Comparison of ENCODE assay signal across 8 mouse cellular contexts in genomic region chr8:20596842-20597708, GRCm38 (mm10). TPM values are rescaled to one million over a fixed set of nuclear protein-coding genes. Genes with fewer than 3 reads are reported as not detected.
DNase-seq lines count a peak whose midpoint lies in the region; ATAC-seq and TF ChIP-seq lines count a peak whose summit lies in the region.
"Not testable (repeated sequence)": the region's sequence is repeated elsewhere in the genome, so short reads cannot be mapped to it uniquely, and the experiment has no call there.

No protein-coding gene starts in this region.

- WGBS in forebrain, embryonic 13.5 days = 83% methylated on average over 10 of the region's 13 CpGs
- WGBS in heart, embryonic 12.5 days = 74% methylated on average over 10 of the region's 13 CpGs
- 83% methylated on average over 11 of the region's 13 CpGs for WGBS in kidney, adult 2 months

- H3K27ac ChIP-seq in forebrain, embryonic 13.5 days; heart, embryonic 12.5 days (ENCODE audit: poor library complexity, severe bottlenecking); kidney, adult 2 months (ENCODE audit: insufficient read depth, low read depth, low read length): not testable (repeated sequence)

- TF ChIP-seq CTCF in kidney, adult 2 months (conservative IDR thresholded peaks at IDR 0.05; ENCODE audit: insufficient read depth, insufficient read length, low read depth, low read length) = not testable (repeated sequence)

- H3K27me3 ChIP-seq in forebrain, embryonic 13.5 days; heart, embryonic 12.5 days (replicated peaks); kidney, adult 2 months (replicated peaks; ENCODE audit: control insufficient read depth, insufficient read depth, low read length): not testable (repeated sequence)

- H3K9me3 ChIP-seq in forebrain, embryonic 13.5 days (replicated peaks); heart, embryonic 12.5 days (replicated peaks): not testable (repeated sequence)

- not testable (repeated sequence) for H3K4me1 ChIP-seq in forebrain, embryonic 13.5 days; heart, embryonic 12.5 days (replicated peaks); kidney, adult 2 months (ENCODE audit: control insufficient read depth, insufficient read depth, low read length)

- TF ChIP-seq POLR2A in kidney, adult 2 months (IDR thresholded peaks at IDR 0.05; ENCODE audit: low read depth, low read length) = not testable (repeated sequence)

- not testable (repeated sequence) for H3K36me3 ChIP-seq in forebrain, embryonic 13.5 days (ENCODE audit: poor library complexity, severe bottlenecking); heart, embryonic 12.5 days; kidney, adult 2 months (ENCODE audit: control insufficient read depth, insufficient read depth, low read length)

- peak; percentile 73 for ATAC-seq in forebrain, embryonic 13.5 days
- ATAC-seq in heart, embryonic 12.5 days (ENCODE audit: insufficient number of reproducible peaks, low FRiP score) = peak; percentile 73
- peak; percentile 73 for ATAC-seq in megakaryocyte-erythroid progenitor cell, adult 5-6 weeks (replicated peaks; ENCODE audit: low FRiP score, low TSS enrichment, poor library complexity, severe bottlenecking)

- not testable (repeated sequence) for H3K4me3 ChIP-seq in forebrain, embryonic 13.5 days; heart, embryonic 12.5 days; kidney, adult 2 months (ENCODE audit: insufficient read depth, low read depth, low read length)

- H3K9ac ChIP-seq in forebrain, embryonic 13.5 days; heart, embryonic 12.5 days: not testable (repeated sequence)

- H3K4me2 ChIP-seq in forebrain, embryonic 13.5 days; heart, embryonic 12.5 days: not testable (repeated sequence)

- intact Hi-C loops in left cerebral cortex, postnatal 4 days (cut with DNase I) = not testable (repeated sequence)

- peak; percentile 45 for DNase-seq in cerebellum, adult 11 months
- peak; percentile 65 for DNase-seq in kidney, adult 2 months
- peak; percentile 68 for DNase-seq in left cerebral cortex, postnatal 4 days
- DNase-seq in right cerebral cortex, postnatal 25 days = peak; percentile 69
- DNase-seq in urinary bladder, postnatal 36 days (ENCODE audit: low spot score in 2 of 2) = peak; percentile 62

RNA-seq across cellular contexts. Expression of gene Gm21119, which starts 17.6 kb away (rescaled TPM):
- polyA plus RNA-seq in forebrain, embryonic 13.5 days (2015; fragmentation: Nextera tagmentation; extraction: Ambion mirVana) = 0.17 TPM in 1 of 2 replicates, not detected in the other
- not detected in 2 replicates for polyA plus RNA-seq in heart, embryonic 12.5 days (2016; fragmentation: Nextera tagmentation; extraction: Ambion mirVana)
- not detected in 2 replicates for polyA plus RNA-seq in kidney, adult 2 months (2012; rRNA removed)
- total RNA-seq in left cerebral cortex, postnatal 4 days (2021) = under 1 TPM; 0.48 to 0.84 TPM
- 0.74 TPM in 1 of 2 replicates, not detected in the other for total RNA-seq in megakaryocyte-erythroid progenitor cell, adult 5-6 weeks (2014; fragmentation: Nextera tagmentation)
- not detected in 2 replicates for total RNA-seq in megakaryocyte-erythroid progenitor cell, adult 5-6 weeks (2017)
